Mouse (Mus musculus) heart, embryonic 15.5 days (tissue): ENCODE results near the gene Tpx2. TPM values are rescaled to one million over a fixed set of nuclear protein-coding genes. Genes with fewer than 3 reads are reported as not detected.

Experiments used
- ATAC-seq: fragments of 200-750 bp; cut with Nextera tagmentation; replicated peaks from 2 replicates; pipeline ENCODE4 v1.8.0; 2017; ENCODE audit warnings: low read depth, moderate TSS enrichment; ENCODE audit not compliant: insufficient number of reproducible peaks, insufficient read depth, low FRiP score
- H3K27ac ChIP-seq: fragments of 300-500 bp; sonication (generic); 2 replicates; pipeline ENCODE4 v1.5.1; 2015; ENCODE audit warnings: mild to moderate bottlenecking, inconsistent platforms
- H3K27me3 ChIP-seq: fragments of 300-500 bp; sonication (generic); 2 replicates; pipeline ENCODE4 v1.6.1; 2015; ENCODE audit warnings: inconsistent platforms
- H3K36me3 ChIP-seq: fragments of 300-500 bp; sonication (generic); 2 replicates; pipeline ENCODE4 v1.6.1; 2015; ENCODE audit warnings: mild to moderate bottlenecking, inconsistent platforms
- H3K4me1 ChIP-seq: fragments of 300-500 bp; sonication (generic); replicated peaks from 2 replicates; pipeline ENCODE4 v1.6.1; 2015; ENCODE audit warnings: inconsistent platforms
- H3K4me2 ChIP-seq: fragments of 300-500 bp; sonication (generic); 2 replicates; pipeline ENCODE4 v1.6.1; 2015; ENCODE audit warnings: inconsistent platforms, mild to moderate bottlenecking, moderate library complexity
- H3K4me3 ChIP-seq: fragments of 300-500 bp; sonication (generic); 2 replicates; pipeline ENCODE4 v1.5.1; 2015; ENCODE audit warnings: mild to moderate bottlenecking, inconsistent platforms
- H3K9ac ChIP-seq: fragments of 300-500 bp; sonication (generic); 2 replicates; pipeline ENCODE4 v1.6.1; 2015; ENCODE audit warnings: mild to moderate bottlenecking, inconsistent platforms
- H3K9me3 ChIP-seq: fragments of 300-500 bp; sonication (generic); replicated peaks from 2 replicates; pipeline ENCODE4 v1.6.1; 2016; ENCODE audit warnings: inconsistent platforms
- WGBS: fragments of 180-500 bp; shearing (Covaris S2); methylation state at CpG from one replicate; pipeline ENCODE4 v1.1.7; 2015; ENCODE audit warnings: mixed read lengths; 5-methylcytosine and 5-hydroxymethylcytosine counted together
- polyA plus RNA-seq: library from polyadenylated mRNA; unstranded; fragments of >200 nt; fragmentation: Nextera tagmentation; extraction: Ambion mirVana; gene quantifications from 2 replicates; pipeline ENCODE4 v1.2.1, GENCODE M21; 2015

Gene Tpx2
- polyA plus RNA-seq, 1 experiment from 2014 or later = 47.3 TPM

DNA sequence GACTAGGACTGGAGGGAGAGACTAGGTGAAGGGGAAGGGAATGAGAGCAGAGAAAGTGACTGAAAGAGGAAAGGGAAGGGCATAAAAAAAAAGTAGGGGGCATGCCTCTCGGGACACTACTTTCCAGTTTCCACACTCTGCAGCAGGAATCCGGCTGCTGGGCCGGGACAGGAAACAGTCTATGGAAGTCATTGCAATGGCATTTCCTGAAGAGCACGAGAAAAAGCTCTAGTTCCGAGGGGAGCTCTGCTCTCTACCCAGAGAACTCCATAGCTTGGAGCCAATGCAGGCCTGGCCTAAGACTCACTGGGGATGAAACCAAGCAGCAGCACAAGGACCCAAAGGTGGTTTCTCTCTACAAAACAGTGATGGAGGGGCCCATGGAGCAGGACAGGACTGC, 26.7 kb upstream of the Tpx2 start:
- no peaks in the 10 kb centered on the region for H3K36me3 ChIP-seq
- H3K4me2 ChIP-seq = peak overlapping the region; percentile 33; the same call in 1 of the 2 replicates

GRCm38 (mm10) chr2:152821566-152821965, 26.2 kb upstream of the Tpx2 start:
- no peak for ATAC-seq
- H3K27ac ChIP-seq = peak overlapping the region; percentile 88
- H3K36me3 ChIP-seq = no peaks in the 10 kb centered on the region
- no peak overlapping the region for H3K4me2 ChIP-seq
- peaks cover 72% of the 10 kb centered on the region for H3K4me1 ChIP-seq
- H3K9me3 ChIP-seq = no peaks in the 10 kb centered on the region
- H3K4me3 ChIP-seq = no peak overlapping the region
- H3K27me3 ChIP-seq = no peaks in the 10 kb centered on the region
- H3K9ac ChIP-seq = no peak overlapping the region

More for the DNA sequence above, 26.7 kb upstream of the Tpx2 start:
- peak; percentile 70; the same call in 1 of the 2 replicates for ATAC-seq
- peaks cover 75% of the 10 kb centered on the region for H3K4me1 ChIP-seq
- H3K27ac ChIP-seq = peak overlapping the region; percentile 88
- no peaks in the 10 kb centered on the region for H3K27me3 ChIP-seq
- WGBS = 19% methylated on average over 5 of the region's 5 CpGs
- H3K9me3 ChIP-seq = no peaks in the 10 kb centered on the region
- H3K4me3 ChIP-seq = no peak overlapping the region
- no peak overlapping the region for H3K9ac ChIP-seq

- Histone ChIP-seq H3K4me1 (peaks cover 72% of the 10 kb centered on the region), H3K27ac (no peak overlapping the region), H3K4me3 (no peak overlapping the region), H3K36me3 (peaks cover 4% of the 10 kb centered on the region; the same call in 1 of the 2 replicates), H3K9me3 (no peaks in the 10 kb centered on the region), H3K27me3 (no peaks in the 10 kb centered on the region), H3K9ac (no peak overlapping the region), H3K4me2 (no peak overlapping the region)
- WGBS = 81% methylated on average over 1 of the region's 1 CpGs
- ATAC-seq = no peak
Observed at GRCm38 (mm10) chr2:152823770-152824169, 24.0 kb upstream of the Tpx2 start.

DNA sequence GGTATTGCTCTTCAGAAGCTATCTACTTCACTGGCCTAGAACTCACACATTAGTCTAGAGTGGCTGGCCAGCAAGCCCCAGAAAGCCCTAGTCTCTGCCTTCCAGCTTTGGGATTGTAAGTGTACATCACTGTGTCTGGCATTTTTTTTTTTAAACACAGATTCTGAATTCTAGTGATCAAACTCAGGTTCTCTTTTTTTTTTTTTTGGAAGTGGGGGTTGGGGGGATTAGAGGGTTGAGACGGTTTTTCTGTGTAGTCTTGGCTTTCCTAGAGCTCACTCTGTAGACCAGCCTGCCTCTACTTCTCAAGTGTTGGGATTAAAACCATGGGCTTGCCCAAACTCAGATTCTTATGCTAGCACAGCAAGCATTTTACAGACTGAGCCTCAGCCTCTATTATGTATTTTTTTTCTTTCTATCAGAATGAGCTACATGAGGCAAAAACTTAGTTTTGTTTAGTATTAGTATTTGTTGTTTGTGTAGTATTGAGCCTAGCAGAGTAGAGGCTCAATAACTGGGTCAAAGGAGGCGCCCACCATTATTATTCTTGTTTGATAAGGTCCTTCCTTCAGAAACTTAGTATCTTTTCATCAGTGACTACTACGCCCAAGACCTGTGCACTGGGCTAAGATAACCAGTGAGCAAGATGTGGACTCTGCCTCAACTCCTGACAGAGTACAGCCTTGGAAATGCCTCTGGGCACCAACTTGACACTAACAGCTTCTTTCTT, 23.2 kb upstream of the Tpx2 start:
- peaks cover 72% of the 10 kb centered on the region for H3K4me1 ChIP-seq
- H3K4me3 ChIP-seq = no peak overlapping the region
- ATAC-seq = no peak

DNA sequence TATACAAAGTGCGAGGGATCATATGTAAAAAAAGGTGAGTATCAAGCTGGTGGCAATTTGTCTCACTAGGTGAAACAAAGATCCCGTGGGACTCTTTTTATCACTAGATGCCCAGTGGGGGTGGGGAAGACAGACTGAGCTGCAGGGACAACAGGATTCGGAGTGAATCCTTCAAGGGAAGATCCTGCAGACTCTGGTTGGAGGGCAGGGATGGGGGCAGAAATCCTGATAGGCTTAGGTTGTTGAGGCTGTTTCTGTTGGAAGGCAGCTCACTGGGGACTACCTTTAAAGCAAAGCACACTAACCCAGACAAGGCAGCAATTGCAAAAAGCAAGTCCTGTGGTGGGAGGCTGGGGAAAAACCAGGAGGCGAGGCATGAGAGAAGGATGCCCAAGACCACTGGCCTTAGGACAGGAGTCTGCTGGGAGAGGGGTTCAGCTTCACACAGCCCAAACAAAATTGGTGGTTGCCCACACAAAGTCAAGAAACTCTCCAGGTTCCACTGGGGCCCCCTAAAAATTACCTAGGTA, 22.5 kb upstream of the Tpx2 start:
- Histone ChIP-seq H3K9ac (no peak overlapping the region), H3K4me2 (peak overlapping the region; percentile 10; the same call in 1 of the 2 replicates), H3K4me1 (peaks cover 70% of the 10 kb centered on the region), H3K4me3 (no peak overlapping the region), H3K36me3 (peaks cover 4% of the 10 kb centered on the region; the same call in 1 of the 2 replicates), H3K27me3 (no peaks in the 10 kb centered on the region), H3K27ac (no peak overlapping the region), H3K9me3 (no peaks in the 10 kb centered on the region)
- no peak for ATAC-seq
- WGBS = 72% methylated on average over 4 of the region's 4 CpGs

More for the DNA sequence above, 23.2 kb upstream of the Tpx2 start:
- Histone ChIP-seq H3K4me2 (peak overlapping the region; percentile 10; the same call in 1 of the 2 replicates), H3K27ac (no peak overlapping the region), H3K36me3 (peaks cover 4% of the 10 kb centered on the region; the same call in 1 of the 2 replicates), H3K9ac (no peak overlapping the region), H3K9me3 (no peaks in the 10 kb centered on the region), H3K27me3 (no peaks in the 10 kb centered on the region)
- WGBS = 69% methylated on average over 3 of the region's 3 CpGs

DNA sequence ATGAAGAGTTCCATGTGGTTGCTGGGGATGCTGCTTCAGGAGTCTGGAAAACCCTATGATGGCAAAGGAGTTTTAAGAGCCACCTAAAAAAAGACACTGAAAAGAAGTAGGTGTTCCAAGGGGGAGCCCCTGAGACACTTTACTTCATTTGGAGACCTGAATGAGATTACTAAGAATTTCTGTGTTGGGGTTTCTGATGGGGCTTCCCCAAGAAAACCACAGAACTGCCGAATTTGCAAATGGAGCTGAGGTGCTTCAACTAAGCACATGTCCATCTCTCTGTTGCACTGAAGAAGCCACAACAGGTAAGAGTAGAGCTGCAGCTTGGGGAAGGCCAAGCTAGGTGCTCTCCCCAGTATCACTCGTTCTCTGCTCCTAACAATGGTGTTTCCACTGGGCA, 22.1 kb upstream of the Tpx2 start:
- peaks cover 4% of the 10 kb centered on the region; the same call in 1 of the 2 replicates for H3K36me3 ChIP-seq

GRCm38 (mm10) chr2:152826481-152826880, 21.3 kb upstream of the Tpx2 start:
- no peak overlapping the region for H3K4me3 ChIP-seq
- no peak for ATAC-seq
- no peaks in the 10 kb centered on the region for H3K9me3 ChIP-seq
- peaks cover 57% of the 10 kb centered on the region for H3K4me1 ChIP-seq
- H3K4me2 ChIP-seq = peak overlapping the region; percentile 77
- WGBS = 57% methylated on average over 3 of the region's 3 CpGs
- no peaks in the 10 kb centered on the region for H3K27me3 ChIP-seq
- H3K9ac ChIP-seq = no peak overlapping the region
- peaks cover 4% of the 10 kb centered on the region; the same call in 1 of the 2 replicates for H3K36me3 ChIP-seq
- no peak overlapping the region for H3K27ac ChIP-seq

More for the DNA sequence above, 22.1 kb upstream of the Tpx2 start:
- no peak for ATAC-seq
- H3K9ac ChIP-seq = no peak overlapping the region
- no peak overlapping the region for H3K4me3 ChIP-seq
- no peaks in the 10 kb centered on the region for H3K9me3 ChIP-seq
- H3K27ac ChIP-seq = no peak overlapping the region
- no peak overlapping the region; the same call in 1 of the 2 replicates for H3K4me2 ChIP-seq
- WGBS = 71% methylated on average over 2 of the region's 2 CpGs
- H3K4me1 ChIP-seq = peaks cover 65% of the 10 kb centered on the region
- no peaks in the 10 kb centered on the region for H3K27me3 ChIP-seq

DNA sequence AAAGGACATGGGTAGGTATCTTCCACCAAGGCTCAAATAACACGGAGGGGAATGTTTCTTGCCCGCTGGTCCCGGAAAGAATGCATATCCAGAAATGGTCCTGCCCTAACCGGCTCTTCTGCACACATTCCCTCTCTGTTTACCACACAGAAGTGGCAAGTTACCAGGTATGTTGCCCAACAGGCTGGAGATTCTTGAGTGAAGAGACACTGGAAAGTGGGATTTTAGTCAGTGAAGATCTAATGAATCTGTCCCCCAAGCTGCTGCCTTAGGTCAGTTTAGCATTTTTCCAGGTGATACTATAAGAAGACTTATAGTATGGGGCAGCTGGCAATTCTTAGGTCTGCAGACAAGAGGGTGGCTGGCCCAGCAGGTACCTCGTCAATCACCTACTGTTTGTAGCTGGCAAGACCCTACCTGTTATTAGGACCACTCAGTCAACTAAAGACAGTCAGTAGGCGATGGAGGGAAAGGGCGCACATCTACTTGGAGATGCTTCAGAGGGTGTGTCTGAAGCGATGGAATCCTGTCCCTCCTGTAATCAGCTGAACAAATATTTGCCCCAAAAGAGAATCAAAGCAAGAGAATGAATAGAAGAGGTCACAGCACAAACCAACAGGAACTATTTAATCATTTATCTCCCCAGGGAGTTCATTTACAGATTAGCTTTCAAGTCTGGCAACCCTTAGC, 20.3 kb upstream of the Tpx2 start:
- H3K4me3 ChIP-seq = peak overlapping the region; percentile 90
- peaks cover 49% of the 10 kb centered on the region for H3K4me1 ChIP-seq
- peaks cover 4% of the 10 kb centered on the region; the same call in 1 of the 2 replicates for H3K36me3 ChIP-seq
- no peak for ATAC-seq
- peak overlapping the region; percentile 91; the same call in 1 of the 2 replicates for H3K9ac ChIP-seq
- H3K27ac ChIP-seq = peak overlapping the region; percentile 99
- H3K27me3 ChIP-seq = no peaks in the 10 kb centered on the region
- H3K4me2 ChIP-seq = peak overlapping the region; percentile 77
- WGBS = 70% methylated on average over 8 of the region's 8 CpGs
- H3K9me3 ChIP-seq = no peaks in the 10 kb centered on the region

DNA sequence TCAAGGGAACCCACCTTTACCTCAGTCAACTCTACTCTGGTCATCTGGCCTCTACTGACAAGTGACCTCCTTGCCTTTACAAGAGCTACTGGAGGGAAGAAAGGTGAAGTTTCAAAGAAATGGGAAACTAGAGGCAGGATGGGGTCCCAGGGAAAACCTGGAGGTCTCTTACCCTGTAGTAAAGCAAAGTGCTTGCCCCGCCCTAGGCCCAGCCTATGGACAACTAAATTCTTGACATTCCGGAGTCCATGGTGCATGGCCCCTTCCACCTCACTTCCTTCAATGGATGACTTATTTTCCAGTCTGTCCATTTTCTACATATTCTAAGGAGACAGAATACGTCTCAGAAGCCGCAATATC, 19.8 kb upstream of the Tpx2 start:
- peak overlapping the region; percentile 99 for H3K27ac ChIP-seq
- peaks cover 4% of the 10 kb centered on the region; the same call in 1 of the 2 replicates for H3K36me3 ChIP-seq
- no peaks in the 10 kb centered on the region for H3K27me3 ChIP-seq
- no peak for ATAC-seq
- peak overlapping the region; percentile 90 for H3K4me3 ChIP-seq
- 57% methylated on average over 4 of the region's 4 CpGs for WGBS
- H3K9ac ChIP-seq = peak overlapping the region; percentile 91; the same call in 1 of the 2 replicates
- peaks cover 45% of the 10 kb centered on the region for H3K4me1 ChIP-seq
- no peaks in the 10 kb centered on the region for H3K9me3 ChIP-seq
- H3K4me2 ChIP-seq = peak overlapping the region; percentile 77

- Histone ChIP-seq H3K4me1 (peaks cover 45% of the 10 kb centered on the region), H3K4me3 (peak overlapping the region; percentile 90), H3K9me3 (no peaks in the 10 kb centered on the region), H3K36me3 (peaks cover 4% of the 10 kb centered on the region; the same call in 1 of the 2 replicates), H3K27me3 (no peaks in the 10 kb centered on the region), H3K9ac (peak overlapping the region; percentile 91), H3K27ac (peak overlapping the region; percentile 99), H3K4me2 (peak overlapping the region; percentile 77)
- WGBS = 24% methylated on average over 1 of the region's 1 CpGs
- ATAC-seq = no peak
Observed at GRCm38 (mm10) chr2:152828532-152828931, 19.2 kb upstream of the Tpx2 start.

GRCm38 (mm10) chr2:152829367-152829881, 18.3 kb upstream of the Tpx2 start:
- Histone ChIP-seq H3K9me3 (no peaks in the 10 kb centered on the region), H3K27ac (peak overlapping the region; percentile 99), H3K9ac (peak overlapping the region; percentile 91), H3K4me1 (peaks cover 45% of the 10 kb centered on the region), H3K4me2 (peak overlapping the region; percentile 77), H3K27me3 (no peaks in the 10 kb centered on the region), H3K4me3 (peak overlapping the region; percentile 90), H3K36me3 (peaks cover 4% of the 10 kb centered on the region; the same call in 1 of the 2 replicates)
- 59% methylated on average over 23 of the region's 23 CpGs for WGBS
- no peak for ATAC-seq
